Comparison of ENCODE assay signal across 16 mouse cellular contexts in genomic region chr19:53029045-53029444, GRCm38 (mm10). TPM values are rescaled to one million over a fixed set of nuclear protein-coding genes. Genes with fewer than 3 reads are reported as not detected.
DNase-seq lines count a peak whose midpoint lies in the region; ATAC-seq and TF ChIP-seq lines count a peak whose summit lies in the region.
"Had no signal": no experiment of that assay in that cellular context is flagged by ENCODE, and none has a peak within 500 bp of the region (broad histone marks: within the 10 kb centered on the region; RNA-seq: fewer than 3 reads in every experiment).

No protein-coding gene starts in this region.

- H3K27ac ChIP-seq in ES-E14 (ENCODE audit: insufficient read depth, low read depth, low read length, poor library complexity, severe bottlenecking) = no peak overlapping the region
- H3K27ac ChIP-seq: embryonic facial prominence, embryonic 13.5 days; forebrain, embryonic 10.5 days had no signal

- ATAC-seq in megakaryocyte, adult 5-6 weeks (ENCODE audit: poor library complexity, severe bottlenecking) = no peak

- peak overlapping the region; percentile 91 for H3K4me3 ChIP-seq in megakaryocyte, embryonic 14.5 days (replicated peaks)
- no peak overlapping the region for H3K4me3 ChIP-seq in ES-E14 (ENCODE audit: insufficient read depth in 1 of 2, low read depth in 1 of 2, low read length in 2 of 2, poor library complexity in 1 of 2, severe bottlenecking in 1 of 2)
- H3K4me3 ChIP-seq: embryonic facial prominence, embryonic 13.5 days; forebrain, embryonic 10.5 days had no signal

- in situ Hi-C loops in ES-E14 (cut with MboI; ENCODE audit: low sequenced_read_pairs in 2 of 2, unreplicated experiment in 2 of 2) = no loop called here

- H3K4me1 ChIP-seq in megakaryocyte, embryonic 14.5 days = peaks cover 96% of the 10 kb centered on the region
- H3K4me1 ChIP-seq in ES-E14 (ENCODE audit: control insufficient read depth in 2 of 2, insufficient read depth in 2 of 2, low read length in 2 of 2, poor library complexity in 1 of 2) = peaks cover 2 to 18% of the 10 kb centered on the region in 2 experiments; a peak in 2 of 4 replicates
- H3K4me1 ChIP-seq: embryonic facial prominence, embryonic 13.5 days; forebrain, embryonic 10.5 days had no signal

- peak; percentile 62 to 75 for DNase-seq in kidney, adult 8-10 months
- no peak for DNase-seq in kidney, postnatal 4 days
- peak; percentile 63 for DNase-seq in ES-E14 (ENCODE audit: low read depth, low spot score)
- peak; percentile 19 for DNase-seq in induced T-regulatory cell, adult 2 months (ENCODE audit: low read depth)
- DNase-seq in urinary bladder, postnatal 10 days (ENCODE audit: low spot score) = no peak
- DNase-seq: adrenal gland, adult 8-10 months; cerebellum, adult 2 months; gastrocnemius, postnatal 25 days; heart, postnatal 36 days; left cerebral cortex, postnatal 4 days; lung, postnatal 4 days; midbrain, embryonic 14.5 days had no signal

- no peaks in the 10 kb centered on the region for H3K9me3 ChIP-seq in megakaryocyte, embryonic 14.5 days
- no peaks in the 10 kb centered on the region for H3K9me3 ChIP-seq in ES-E14 (ENCODE audit: control insufficient read depth, insufficient read depth, low read depth, low read length)
- H3K9me3 ChIP-seq: embryonic facial prominence, embryonic 13.5 days; forebrain, embryonic 10.5 days had no signal

- H3K27me3 ChIP-seq in megakaryocyte, embryonic 14.5 days (replicated peaks) = no peaks in the 10 kb centered on the region
- H3K27me3 ChIP-seq: embryonic facial prominence, embryonic 13.5 days had no signal

- H3K36me3 ChIP-seq in megakaryocyte, embryonic 14.5 days (replicated peaks; ENCODE audit: low read length) = peaks cover 82% of the 10 kb centered on the region
- peaks cover 31% of the 10 kb centered on the region for H3K36me3 ChIP-seq in ES-E14 (ENCODE audit: control insufficient read depth, insufficient read depth, low read length, poor library complexity, severe bottlenecking)

- no peak overlapping the region; the same call in 1 of the 2 replicates for H3K9ac ChIP-seq in ES-E14 (ENCODE audit: insufficient read depth, low read depth, low read length, poor library complexity, severe bottlenecking)
- H3K9ac ChIP-seq: embryonic facial prominence, embryonic 13.5 days had no signal

TF ChIP-seq in ES-E14, 5 proteins besides CTCF, POLR2A, EP300 and RAD21:
- no peak for TF ChIP-seq CHD2 (IDR thresholded peaks at IDR 0.05; ENCODE audit: low read depth, low read length)
- TF ChIP-seq MAFK (IDR thresholded peaks at IDR 0.05; ENCODE audit: insufficient read depth, low read depth, low read length) = no peak
- TF ChIP-seq HCFC1 (IDR thresholded peaks at IDR 0.05; ENCODE audit: borderline replicate concordance, insufficient read depth, low read length) = no peak
- TF ChIP-seq ZNF384 (IDR thresholded peaks at IDR 0.05; ENCODE audit: low read depth, low read length) = no peak
- no peak for TF ChIP-seq ZC3H11A (IDR thresholded peaks at IDR 0.05; ENCODE audit: borderline replicate concordance, low read depth, low read length)

RNA-seq across cellular contexts. Expression of gene Xpnpep1, which starts 11.0 kb away (rescaled TPM):
- 183 and 184 TPM in 2 replicates for polyA plus RNA-seq in megakaryocyte, embryonic 14.5 days (2012; ENCODE audit: insufficient read depth, low replicate concordance)
- total RNA-seq in megakaryocyte, adult 5-6 weeks (2015) = 46.3 and 52.5 TPM in 2 replicates
- 57.8 and 60.2 TPM in 2 replicates for total RNA-seq in megakaryocyte, adult 5-6 weeks (2017)
- 190 and 210 TPM in 2 replicates for total RNA-seq in ES-E14 (2012; rRNA removed)

Comparison
In these comparisons a context has a peak if more than half of its experiments do, and no peak if none do; other contexts are left out.
1. DNase-seq: peak in kidney, adult 8-10 months (2 of 2), ES-E14 (single experiment) and induced T-regulatory cell, adult 2 months (single experiment); none in kidney, postnatal 4 days (0 of 2) and urinary bladder, postnatal 10 days (single experiment).